Mouse (Mus musculus) left cerebral cortex, adult 18-20 months (tissue): Measurements from ENCODE around the gene Dcun1d1. TPM values are rescaled to one million over a fixed set of nuclear protein-coding genes. Genes with fewer than 3 reads are reported as not detected.

ENCODE experiments used
- DNase-seq, 2 experiments: peaks; one replicate each; pipeline ENCODE4 v3.0.0; 2021 to 2022; ENCODE audit warnings: low spot score in 2 of 2, mixed read lengths in 1 of 2
- total RNA-seq, 2 experiments: library from RNA; stranded (reverse); gene quantifications; 2 replicates each; pipeline ENCODE4 v1.2.3; 2021

The Dcun1d1 gene
- total RNA-seq, 2 experiments from 2014 or later, result 71.7 to 75.0 TPM

GRCm38 (mm10) chr3:35931896-35932727 is 5.1 kb downstream of the Dcun1d1 start:
- DNase-seq, result peak; percentile 32 to 33

- DNase-seq, result no peak
Measured at GRCm38 (mm10) chr3:35931359-35931758, 5.9 kb downstream of the Dcun1d1 start.

- no peak for DNase-seq
Measured at GRCm38 (mm10) chr3:35929831-35930230, 7.4 kb downstream of the Dcun1d1 start.

- no peak for DNase-seq
Measured at GRCm38 (mm10) chr3:35929406-35929805, 7.8 kb downstream of the Dcun1d1 start.

- DNase-seq, result no peak
Measured at GRCm38 (mm10) chr3:35925852-35926251, 11.4 kb downstream of the Dcun1d1 start.

- DNase-seq, result no peak
Measured at GRCm38 (mm10) chr3:35924007-35924406, 13.2 kb downstream of the Dcun1d1 start.

GRCm38 (mm10) chr3:35923495-35923894 is 13.8 kb downstream of the Dcun1d1 start:
- no peak for DNase-seq

GRCm38 (mm10) chr3:35922522-35922921 is 14.7 kb downstream of the Dcun1d1 start:
- no peak for DNase-seq

- no peak for DNase-seq
Measured at GRCm38 (mm10) chr3:35918229-35918628, 19.0 kb downstream of the Dcun1d1 start.

- no peak for DNase-seq
Measured at GRCm38 (mm10) chr3:35908982-35909680, 28.1 kb downstream of the Dcun1d1 start.

- no peak for DNase-seq
Measured at GRCm38 (mm10) chr3:35900555-35901204, 36.6 kb downstream of the Dcun1d1 start.

- no peak for DNase-seq
Measured at GRCm38 (mm10) chr3:35899109-35899508, 38.1 kb downstream of the Dcun1d1 start.

- no peak for DNase-seq
Measured at GRCm38 (mm10) chr3:35897900-35898299, 39.3 kb downstream of the Dcun1d1 start.

GRCm38 (mm10) chr3:35893156-35893555 is 44.1 kb downstream of the Dcun1d1 start:
- no peak for DNase-seq

- no peak for DNase-seq
Measured at GRCm38 (mm10) chr3:35891123-35891522, 46.1 kb downstream of the Dcun1d1 start.

GRCm38 (mm10) chr3:35889531-35889930 is 47.7 kb downstream of the Dcun1d1 start:
- no peak for DNase-seq

- no peak for DNase-seq
Measured at GRCm38 (mm10) chr3:35883267-35883666, 54.0 kb downstream of the Dcun1d1 start.

- no peak for DNase-seq
Measured at GRCm38 (mm10) chr3:35849326-35849725, 87.9 kb downstream of the Dcun1d1 start.
